Mouse (Mus musculus) CH12.LX (cell line): ENCODE data around the gene Gm17545. TPM values are rescaled to one million over a fixed set of nuclear protein-coding genes. Genes with fewer than 3 reads are reported as not detected.

Source experiments
- DNase-seq: peaks from one replicate; pipeline ENCODE4 v3.0.0-alpha.2; 2013; ENCODE audit errors: extremely low read depth
- H3K27ac ChIP-seq: 2 replicates; pipeline ENCODE4 v1.5.1; 2012; ENCODE audit warnings: low read depth, mild to moderate bottlenecking, control low read depth, moderate library complexity; ENCODE audit not compliant: insufficient read depth
- H3K27me3 ChIP-seq: replicated peaks from 2 replicates; pipeline ENCODE3; 2012; ENCODE audit warnings: inconsistent platforms
- H3K36me3 ChIP-seq, 2 experiments: replicated peaks in 1 of 2; 2 replicates each; pipeline versions ENCODE3 to v1.6.1; 2012; ENCODE audit warnings: inconsistent platforms in 1 of 2, low read length in 1 of 2, mild to moderate bottlenecking in 1 of 2, mixed read lengths in 1 of 2, moderate library complexity in 1 of 2; ENCODE audit not compliant: control insufficient read depth in 1 of 2, insufficient read depth in 1 of 2
- H3K4me1 ChIP-seq, 2 experiments: 2 replicates each; pipeline ENCODE4 v1.6.1; 2012; ENCODE audit warnings: inconsistent platforms in 1 of 2, moderate library complexity in 1 of 2; ENCODE audit not compliant: insufficient read depth in 2 of 2, control insufficient read depth in 1 of 2
- H3K4me2 ChIP-seq: 2 replicates; pipeline ENCODE4 v1.6.1; 2012; ENCODE audit warnings: low read depth, mild to moderate bottlenecking, control low read depth; ENCODE audit not compliant: poor library complexity, insufficient read depth, severe bottlenecking
- H3K4me3 ChIP-seq, 3 experiments: fragments of 150-350 bp in 1 of 3; sonication (generic) in 1 of 3; replicated peaks in 1 of 3; 2 replicates each; pipeline versions ENCODE3 to v1.5.1; 2011 to 2012; ENCODE audit warnings: low read depth in 2 of 3, low read length in 2 of 3, mild to moderate bottlenecking in 2 of 3, moderate library complexity in 2 of 3, control low read depth in 1 of 3, improper control_type of control experiment in 1 of 3, inconsistent platforms in 1 of 3, mixed read lengths in 1 of 3; ENCODE audit not compliant: poor library complexity in 1 of 3
- H3K79me2 ChIP-seq: replicated peaks from 2 replicates; pipeline ENCODE4 v1.6.1; 2012; ENCODE audit warnings: mild to moderate bottlenecking, moderate library complexity; ENCODE audit not compliant: control insufficient read depth, poor library complexity, insufficient read depth, severe bottlenecking; ENCODE audit errors: extremely low read depth
- H3K9ac ChIP-seq: 2 replicates; pipeline ENCODE4 v1.6.1; 2012; ENCODE audit warnings: low read depth, mild to moderate bottlenecking, control low read depth, moderate library complexity; ENCODE audit not compliant: insufficient read depth
- H3K9me3 ChIP-seq: replicated peaks from 2 replicates; pipeline ENCODE3; 2012; ENCODE audit warnings: low read length, inconsistent platforms, mixed read lengths
- CHD2 ChIP-seq: IDR thresholded peaks from 2 replicates; pipeline ENCODE4 v1.6.1; 2011; ENCODE audit warnings: low read length, improper control_type of control experiment
- CTCF ChIP-seq, 2 experiments: IDR thresholded peaks in 1 of 2; conservative IDR thresholded peaks in 1 of 2; 2 replicates each; pipeline ENCODE4 v1.5.1; 2011 to 2012; ENCODE audit warnings: low read depth in 2 of 2, low read length in 2 of 2, improper control_type of control experiment in 1 of 2, inconsistent platforms in 1 of 2, mild to moderate bottlenecking in 1 of 2, moderate library complexity in 1 of 2
- ELF1 ChIP-seq: IDR thresholded peaks from 2 replicates; pipeline ENCODE4 v1.6.1; 2014; ENCODE audit warnings: low read depth, mild to moderate bottlenecking, inconsistent platforms, low read length, improper control_type of control experiment
- GABPA ChIP-seq: IDR thresholded peaks from 2 replicates; pipeline ENCODE4 v1.6.1; 2012; ENCODE audit warnings: low read depth, low read length, improper control_type of control experiment, inconsistent platforms; ENCODE audit not compliant: insufficient replicate concordance
- JUN ChIP-seq: IDR thresholded peaks from 2 replicates; pipeline ENCODE4 v1.6.1; 2011; ENCODE audit warnings: low read depth, mild to moderate bottlenecking, low read length, improper control_type of control experiment, moderate library complexity; ENCODE audit not compliant: insufficient read depth
- MAX ChIP-seq: IDR thresholded peaks from 2 replicates; pipeline ENCODE4 v1.6.1; 2011; ENCODE audit warnings: low read length, improper control_type of control experiment
- MAZ ChIP-seq: IDR thresholded peaks from 2 replicates; pipeline ENCODE4 v1.6.1; 2012; ENCODE audit warnings: low read depth, mild to moderate bottlenecking, inconsistent platforms, low read length, improper control_type of control experiment, moderate library complexity
- MYC ChIP-seq: IDR thresholded peaks from 2 replicates; pipeline ENCODE4 v1.6.1; 2011; ENCODE audit warnings: low read depth, mild to moderate bottlenecking, improper control_type of control experiment, low read length
- NELFE ChIP-seq: IDR thresholded peaks from 2 replicates; pipeline ENCODE4 v1.6.1; 2011; ENCODE audit warnings: low read depth, low read length, improper control_type of control experiment
- NRF1 ChIP-seq: IDR thresholded peaks from 2 replicates; pipeline ENCODE4 v1.6.1; 2014; ENCODE audit warnings: low read depth, mild to moderate bottlenecking, inconsistent platforms, low read length, improper control_type of control experiment, moderate library complexity
- PAX5 ChIP-seq: IDR thresholded peaks from 2 replicates; pipeline ENCODE4 v1.6.1; 2012; ENCODE audit warnings: low read length, inconsistent platforms, mixed read lengths
- POLR2A ChIP-seq: IDR thresholded peaks from 2 replicates; pipeline ENCODE4 v1.6.1; 2011; ENCODE audit warnings: low read depth, mild to moderate bottlenecking, improper control_type of control experiment, low read length
- RCOR1 ChIP-seq: conservative IDR thresholded peaks from 2 replicates; pipeline ENCODE4 v1.6.1; 2012; ENCODE audit warnings: low read depth, mild to moderate bottlenecking, inconsistent platforms, low read length, improper control_type of control experiment
- SMC3 ChIP-seq: IDR thresholded peaks from 2 replicates; pipeline ENCODE4 v1.6.1; 2011; ENCODE audit warnings: low read depth, low read length, improper control_type of control experiment
- UBTF ChIP-seq: IDR thresholded peaks from 2 replicates; pipeline ENCODE4 v1.6.1; 2012; ENCODE audit warnings: low read depth, mild to moderate bottlenecking, inconsistent platforms, low read length, improper control_type of control experiment, moderate library complexity
- ZKSCAN1 ChIP-seq: IDR thresholded peaks from 2 replicates; pipeline ENCODE4 v1.6.1; 2012; ENCODE audit warnings: low read depth, inconsistent platforms, low read length, improper control_type of control experiment, borderline replicate concordance
- ZMIZ1 ChIP-seq: IDR thresholded peaks from 2 replicates; pipeline ENCODE4 v1.6.1; 2012; ENCODE audit warnings: low read depth, mild to moderate bottlenecking, inconsistent platforms, low read length, improper control_type of control experiment
- dilution Hi-C: fragments of 300-500 bp; cut with MboI; formaldehyde crosslinking; loops from 2 replicates; pipeline ENCODE4 v1.14.3; 2020; ENCODE audit warnings: low sequenced_read_pairs; ENCODE audit not compliant: extremely low pct_unique_long_range_greater_than_20kb, extremely low pct_ligation_motif_present
- in situ Hi-C: fragments of 300-500 bp; cut with MboI; formaldehyde crosslinking; loops from 3 replicates; pipeline ENCODE4 v1.14.3; 2019; ENCODE audit warnings: low sequenced_read_pairs, low pct_ligation_motif_present, low pct_unique_long_range_greater_than_20kb, mixed read lengths
- polyA plus RNA-seq: library from polyadenylated mRNA; unstranded; fragments of >175 nt; gene quantifications from 2 replicates; pipeline ENCODE4 v1.2.1, GENCODE M21; 2012; ENCODE audit warnings: low read depth; ENCODE audit not compliant: insufficient read length
- total RNA-seq, 2 experiments: library from RNA; depleted of rRNA; stranded (reverse); fragments of 300-350 nt in 1 of 2; fragments of >200 nt in 1 of 2; gene quantifications; 2 replicates each; pipeline ENCODE4 v1.2.3; 2012 to 2014

Gm17545 gene
- total and polyA plus RNA-seq, 3 experiments, result not detected

DNA sequence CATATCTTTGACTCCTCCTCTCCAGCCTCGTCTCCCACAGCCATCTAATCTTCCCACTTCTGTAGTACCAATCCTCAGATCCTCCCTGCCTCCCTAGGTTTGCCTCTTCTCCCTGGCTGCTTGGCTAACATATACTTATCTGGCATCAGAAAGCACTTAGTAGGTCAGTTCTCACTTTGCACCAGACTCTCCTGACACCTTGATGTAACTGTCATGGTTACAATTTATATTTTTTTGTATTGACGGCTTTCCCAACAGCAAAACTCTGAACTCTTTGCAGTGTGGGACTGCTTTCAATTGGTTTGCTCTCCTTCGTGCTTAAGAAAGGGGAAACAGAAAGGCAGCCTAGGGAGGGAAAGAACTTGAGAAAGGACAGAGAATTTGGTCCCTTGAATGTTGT, 37.9 kb upstream of the Gm17545 start:
- in situ Hi-C loops, result no loop called here
- peaks cover 0 to 7% of the 10 kb centered on the region in 2 experiments; a peak in 1 of 4 replicates for H3K4me1 ChIP-seq

DNA sequence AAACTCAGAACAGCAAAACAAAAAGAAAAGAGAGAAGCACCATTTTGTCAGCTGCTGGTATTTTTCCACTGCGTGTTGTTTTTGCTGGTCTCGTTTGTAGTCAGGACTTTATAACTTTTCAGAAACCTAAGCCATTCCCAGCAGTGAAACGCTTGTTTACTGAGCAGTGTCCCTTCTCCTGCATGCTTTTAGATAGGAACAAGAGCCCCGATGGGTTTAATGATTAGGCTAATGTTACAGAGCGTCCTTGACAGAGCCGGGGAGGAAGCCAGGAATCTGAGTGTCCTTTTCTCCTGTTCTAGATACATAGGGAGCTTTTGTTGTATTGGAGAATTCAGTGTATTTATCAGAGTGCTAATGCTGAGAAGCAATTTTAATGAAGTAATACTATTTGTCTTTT, 36.5 kb upstream of the Gm17545 start:
- peaks cover 2% of the 10 kb centered on the region for H3K27me3 ChIP-seq
- in situ Hi-C loops, result no loop called here
- no peaks in the 10 kb centered on the region for H3K36me3 ChIP-seq
- H3K9me3 ChIP-seq, result no peaks in the 10 kb centered on the region
- H3K4me2 ChIP-seq, result no peak overlapping the region
- H3K4me3 ChIP-seq, result no peak overlapping the region
- no peak for DNase-seq
- TF ChIP-seq SMC3, result no peak
- no peak for TF ChIP-seq POLR2A
- no peak for TF ChIP-seq CHD2
- no peak for TF ChIP-seq PAX5
- TF ChIP-seq GABPA, result no peak
- no peak for TF ChIP-seq ZMIZ1
- no peak for TF ChIP-seq JUN
- TF ChIP-seq MAX, result no peak
- no peak for TF ChIP-seq UBTF
- TF ChIP-seq ELF1, result no peak
- no peak for TF ChIP-seq CTCF (conservative IDR thresholded peaks at IDR 0.05 in 1 of 2, IDR thresholded peaks at IDR 0.05 in 1 of 2; ENCODE audit: low read depth in 2 of 2, low read length in 2 of 2)
- TF ChIP-seq RCOR1, result no peak
- no peak for TF ChIP-seq NELFE
- H3K79me2 ChIP-seq, result no peaks in the 10 kb centered on the region
- no peak overlapping the region for H3K9ac ChIP-seq
- peaks cover 0 to 3% of the 10 kb centered on the region in 2 experiments; a peak in 1 of 4 replicates for H3K4me1 ChIP-seq
- dilution Hi-C loops, result no loop called here
- H3K27ac ChIP-seq, result no peak overlapping the region

More for the DNA sequence above, 37.9 kb upstream of the Gm17545 start:
- TF ChIP-seq ELF1, result no peak
- TF ChIP-seq ZKSCAN1, result peak; percentile 12; the same call in 1 of the 2 replicates
- TF ChIP-seq MYC, result no peak
- TF ChIP-seq RCOR1, result no peak
- TF ChIP-seq, all 38 proteins: peak for 1
- Histone ChIP-seq H3K27ac (no peak overlapping the region), H3K9ac (no peak overlapping the region), H3K4me2 (no peak overlapping the region), H3K4me3 (no peak overlapping the region), H3K9me3 (no peaks in the 10 kb centered on the region), H3K27me3 (peaks cover 2% of the 10 kb centered on the region), H3K79me2 (no peaks in the 10 kb centered on the region), H3K36me3 (no peaks in the 10 kb centered on the region)
- dilution Hi-C loops, result no loop called here
- DNase-seq, result no peak

DNA sequence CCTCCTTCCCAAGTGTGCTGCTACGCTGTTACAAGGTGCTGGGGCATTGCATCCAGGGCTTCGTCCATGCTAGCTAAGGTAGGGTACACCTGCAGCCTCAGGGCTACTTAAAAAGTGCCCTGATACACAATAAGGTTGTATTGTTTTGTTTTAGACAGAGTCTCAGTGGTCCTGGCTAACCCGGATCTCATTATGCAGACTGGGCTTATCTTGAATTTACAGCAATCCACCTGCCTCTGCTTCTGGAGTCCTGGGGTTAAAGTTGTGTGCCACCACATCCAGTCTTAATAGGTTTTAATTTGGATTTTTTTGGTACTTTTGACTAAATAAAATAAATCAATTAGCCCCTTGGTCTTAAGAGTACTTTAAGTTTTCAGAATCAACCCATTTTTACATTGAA, 34.2 kb upstream of the Gm17545 start:
- Histone ChIP-seq H3K27ac (no peak overlapping the region), H3K79me2 (no peaks in the 10 kb centered on the region), H3K4me2 (no peak overlapping the region), H3K36me3 (no peaks in the 10 kb centered on the region), H3K9ac (no peak overlapping the region), H3K27me3 (no peaks in the 10 kb centered on the region)
- DNase-seq, result no peak
- dilution Hi-C loops, result no loop called here
- TF ChIP-seq NRF1 (no peak), MAX (no peak), MAZ (no peak)
- TF ChIP-seq, all 38 proteins: peak for 0
- no peaks in the 10 kb centered on the region for H3K9me3 ChIP-seq
- peaks cover 0 to 3% of the 10 kb centered on the region in 2 experiments; a peak in 1 of 4 replicates for H3K4me1 ChIP-seq
- in situ Hi-C loops, result no loop called here
- no peak overlapping the region for H3K4me3 ChIP-seq
